Mouse (Mus musculus): ENCODE data around the gene Dbn1. TPM values are rescaled to one million over a fixed set of nuclear protein-coding genes. Genes with fewer than 3 reads are reported as not detected.

The Dbn1 gene
- polyA plus RNA-seq, 1 experiment from 2014 or later = 109 TPM

DNA sequence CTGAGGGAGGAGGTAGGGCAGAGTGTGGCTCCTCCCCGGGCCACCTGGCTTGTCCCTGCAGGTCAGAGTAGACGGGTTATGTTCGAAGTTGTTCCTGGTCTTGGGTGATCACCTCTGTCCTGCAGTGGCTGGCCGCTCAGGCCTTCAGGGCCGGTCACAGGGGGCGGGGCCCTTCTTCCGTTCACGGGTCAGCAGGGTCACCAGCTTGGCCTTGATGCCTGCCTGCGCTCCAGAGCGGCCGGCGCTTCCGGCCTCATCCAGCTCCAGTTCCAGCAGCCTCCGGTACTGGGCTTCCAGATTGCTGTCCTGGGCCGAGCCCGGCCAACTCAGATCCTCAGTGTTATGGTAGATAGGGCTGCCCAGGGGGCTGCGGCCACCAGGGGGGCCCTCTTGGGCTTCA is 35.4 kb upstream of the Dbn1 start:
- no peaks in the 10 kb centered on the region for H3K9me3 ChIP-seq
- H3K27ac ChIP-seq = no peak overlapping the region
- no peaks in the 10 kb centered on the region for H3K36me3 ChIP-seq
- no peak for ATAC-seq
- H3K4me2 ChIP-seq (replicated peaks) = no peak overlapping the region
- H3K4me1 ChIP-seq (replicated peaks) = no peaks in the 10 kb centered on the region; the same call in 1 of the 2 replicates
- H3K9ac ChIP-seq = no peak overlapping the region
- no peaks in the 10 kb centered on the region for H3K27me3 ChIP-seq (replicated peaks)
- WGBS = 61% methylated on average over 17 of the region's 17 CpGs
- no peak overlapping the region for H3K4me3 ChIP-seq (replicated peaks)

DNA sequence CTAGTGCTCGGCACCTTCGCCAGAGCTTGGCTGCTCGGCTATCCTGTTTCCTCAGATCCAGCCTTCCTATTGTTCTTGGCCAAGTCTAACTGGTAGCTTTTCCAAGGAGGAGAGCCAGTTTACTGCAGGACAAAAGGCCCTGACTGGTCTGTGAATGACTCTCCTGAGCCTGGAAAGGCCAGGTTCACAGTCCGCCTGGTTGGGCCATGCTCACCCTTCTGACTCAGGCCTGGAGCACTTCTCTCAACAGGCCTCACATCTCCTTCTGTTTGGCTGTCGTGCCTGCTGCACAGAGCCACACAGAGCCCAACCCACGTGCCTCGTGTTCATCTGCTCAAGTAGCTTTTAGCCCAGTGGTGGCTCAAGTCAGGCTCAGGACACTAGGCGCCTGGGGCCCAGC is 34.8 kb upstream of the Dbn1 start:
- H3K36me3 ChIP-seq = no peaks in the 10 kb centered on the region
- 68% methylated on average over 8 of the region's 8 CpGs for WGBS
- no peaks in the 10 kb centered on the region; the same call in 1 of the 2 replicates for H3K4me1 ChIP-seq (replicated peaks)
- ATAC-seq = no peak
- H3K27ac ChIP-seq = no peak overlapping the region
- H3K4me2 ChIP-seq (replicated peaks) = no peak overlapping the region
- H3K9me3 ChIP-seq = no peaks in the 10 kb centered on the region
- H3K4me3 ChIP-seq (replicated peaks) = no peak overlapping the region
- H3K27me3 ChIP-seq (replicated peaks) = no peaks in the 10 kb centered on the region
- H3K9ac ChIP-seq = no peak overlapping the region

DNA sequence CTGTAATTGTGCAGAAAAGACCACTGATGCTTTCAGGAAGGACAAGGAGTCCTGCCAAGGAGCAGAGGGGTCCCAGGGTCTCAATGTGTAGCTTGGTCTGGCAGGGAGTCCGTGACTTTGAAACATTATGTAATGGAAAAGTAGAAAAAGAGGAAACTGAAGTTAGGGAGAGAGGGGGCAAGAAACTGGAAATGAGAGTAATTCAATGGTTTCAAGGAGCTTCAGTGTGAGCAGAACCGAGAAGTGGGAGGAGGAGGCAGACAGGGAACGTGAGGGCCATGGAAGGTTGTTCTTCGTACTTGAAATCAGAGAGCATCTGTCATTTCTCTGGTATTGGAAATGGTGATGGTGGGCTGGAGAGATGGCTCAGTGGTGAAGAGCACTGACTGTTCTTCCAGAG is 31.7 kb upstream of the Dbn1 start:
- Histone ChIP-seq H3K4me1 (replicated peaks) (no peaks in the 10 kb centered on the region; the same call in 1 of the 2 replicates), H3K27ac (no peak overlapping the region), H3K9ac (no peak overlapping the region), H3K4me2 (replicated peaks) (no peak overlapping the region), H3K36me3 (no peaks in the 10 kb centered on the region), H3K9me3 (no peaks in the 10 kb centered on the region), H3K27me3 (replicated peaks) (no peaks in the 10 kb centered on the region), H3K4me3 (replicated peaks) (no peak overlapping the region)
- no peak for ATAC-seq
- 78% methylated on average over 4 of the region's 4 CpGs for WGBS

DNA sequence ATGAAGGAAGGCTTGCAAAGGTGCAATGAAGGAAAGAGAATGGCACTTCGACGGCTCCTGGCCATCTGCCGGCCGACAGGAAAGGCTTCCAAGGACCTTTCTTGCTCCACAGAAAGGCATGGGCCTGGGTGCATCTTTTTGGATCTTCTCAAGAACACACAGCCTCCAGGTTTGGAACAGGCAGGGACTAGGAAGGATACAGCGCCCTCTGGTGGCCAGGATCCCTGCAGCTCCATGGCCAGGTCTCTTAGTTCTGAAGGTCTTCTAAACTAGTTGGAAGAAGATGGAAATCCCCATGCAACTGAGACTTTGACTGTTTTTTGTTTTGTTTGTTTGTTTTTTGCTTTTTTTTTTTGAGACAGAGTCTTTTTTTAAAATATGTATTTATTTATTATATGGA is 29.0 kb upstream of the Dbn1 start:
- H3K4me1 ChIP-seq (replicated peaks) = peaks cover 5% of the 10 kb centered on the region
- H3K4me2 ChIP-seq (replicated peaks) = no peak overlapping the region
- no peaks in the 10 kb centered on the region for H3K36me3 ChIP-seq
- H3K4me3 ChIP-seq (replicated peaks) = no peak overlapping the region
- no peaks in the 10 kb centered on the region for H3K27me3 ChIP-seq (replicated peaks)
- ATAC-seq = no peak
- no peaks in the 10 kb centered on the region for H3K9me3 ChIP-seq
- no peak overlapping the region for H3K9ac ChIP-seq
- H3K27ac ChIP-seq = no peak overlapping the region
- 5% methylated on average over 5 of the region's 5 CpGs for WGBS

DNA sequence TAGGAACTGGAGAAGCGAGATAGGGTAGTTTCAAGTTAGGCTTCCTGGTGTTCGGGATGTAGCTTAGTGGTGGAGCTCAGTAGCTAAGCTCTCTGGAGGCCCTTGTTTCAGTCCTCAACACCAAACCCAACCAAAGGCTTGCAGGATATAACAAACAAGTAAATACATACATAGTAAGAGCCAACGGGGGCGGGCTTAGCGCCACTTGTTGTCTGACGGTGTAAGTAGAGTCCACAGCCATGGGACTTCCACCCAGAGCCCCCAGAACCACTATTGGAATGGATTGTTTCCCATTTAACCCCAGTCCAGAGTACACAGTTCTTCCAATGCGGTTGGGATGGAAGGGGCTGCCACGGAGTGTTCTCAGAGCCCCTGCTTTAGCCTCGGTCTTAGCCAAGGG is 25.9 kb upstream of the Dbn1 start:
- WGBS = 38% methylated on average over 9 of the region's 9 CpGs
- Histone ChIP-seq H3K4me3 (replicated peaks) (peak overlapping the region; percentile 72), H3K27ac (no peak overlapping the region), H3K4me2 (replicated peaks) (peak overlapping the region; percentile 81), H3K36me3 (0 out of 2 replicates have a peak, but pooled peaks cover 1% of the 10 kb centered on the region), H3K9ac (no peak overlapping the region), H3K27me3 (replicated peaks) (no peaks in the 10 kb centered on the region), H3K9me3 (no peaks in the 10 kb centered on the region), H3K4me1 (replicated peaks) (peaks cover 25% of the 10 kb centered on the region)
- no peak for ATAC-seq

DNA sequence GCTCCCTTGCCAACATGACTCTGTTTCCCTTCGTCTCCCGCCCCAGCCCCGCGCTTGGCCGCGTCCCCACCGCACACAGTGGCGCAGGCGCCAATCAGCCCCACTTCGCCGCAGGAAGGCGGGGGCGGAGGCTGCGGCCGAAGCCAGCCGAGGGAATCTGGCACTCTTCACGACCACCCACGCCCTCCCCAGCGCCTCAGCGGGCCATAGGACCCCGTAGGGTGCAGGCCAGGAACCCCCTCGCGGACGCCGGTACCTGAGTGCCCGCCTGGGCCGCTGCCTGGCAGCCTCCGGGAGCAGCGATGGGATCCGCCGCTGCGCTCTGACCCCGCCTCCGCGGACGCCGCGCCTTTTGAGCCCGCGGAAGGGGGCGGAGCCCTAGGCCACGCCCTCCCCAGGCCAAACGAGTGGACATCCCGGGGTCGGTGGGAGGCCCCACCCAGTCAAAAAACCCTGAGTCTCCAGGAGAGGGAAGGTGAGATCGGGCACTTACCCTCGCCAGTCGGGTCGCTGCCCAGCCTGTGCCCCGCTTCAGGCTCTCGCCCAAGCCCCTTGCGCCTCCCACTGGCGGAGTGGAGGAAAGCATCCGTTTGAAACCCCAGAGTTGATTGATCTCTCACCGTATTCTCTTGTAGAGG is 25.3 kb upstream of the Dbn1 start, which contains the start of gene Pdlim7:
Gene Pdlim7 (minus strand): TSS at position 566 of the 638 bp plus-strand sequence.
- under 1% methylated on average over 48 of the region's 55 CpGs for WGBS
- peak within 1 kb of the TSS; percentile 81 for H3K9ac ChIP-seq
- H3K36me3 ChIP-seq = peaks cover 6% of the 10 kb centered on the region; the same call in 1 of the 2 replicates
- peak within 1 kb of the TSS; percentile 72 for H3K4me3 ChIP-seq (replicated peaks)
- peak within 1 kb of the TSS; percentile 92 for H3K27ac ChIP-seq
- H3K9me3 ChIP-seq = no peaks in the 10 kb centered on the region
- H3K4me2 ChIP-seq (replicated peaks) = peak within 1 kb of the TSS; percentile 81
- peak; percentile 73 for ATAC-seq
- H3K4me1 ChIP-seq (replicated peaks) = peaks cover 25% of the 10 kb centered on the region
- no peaks in the 10 kb centered on the region for H3K27me3 ChIP-seq (replicated peaks)

DNA sequence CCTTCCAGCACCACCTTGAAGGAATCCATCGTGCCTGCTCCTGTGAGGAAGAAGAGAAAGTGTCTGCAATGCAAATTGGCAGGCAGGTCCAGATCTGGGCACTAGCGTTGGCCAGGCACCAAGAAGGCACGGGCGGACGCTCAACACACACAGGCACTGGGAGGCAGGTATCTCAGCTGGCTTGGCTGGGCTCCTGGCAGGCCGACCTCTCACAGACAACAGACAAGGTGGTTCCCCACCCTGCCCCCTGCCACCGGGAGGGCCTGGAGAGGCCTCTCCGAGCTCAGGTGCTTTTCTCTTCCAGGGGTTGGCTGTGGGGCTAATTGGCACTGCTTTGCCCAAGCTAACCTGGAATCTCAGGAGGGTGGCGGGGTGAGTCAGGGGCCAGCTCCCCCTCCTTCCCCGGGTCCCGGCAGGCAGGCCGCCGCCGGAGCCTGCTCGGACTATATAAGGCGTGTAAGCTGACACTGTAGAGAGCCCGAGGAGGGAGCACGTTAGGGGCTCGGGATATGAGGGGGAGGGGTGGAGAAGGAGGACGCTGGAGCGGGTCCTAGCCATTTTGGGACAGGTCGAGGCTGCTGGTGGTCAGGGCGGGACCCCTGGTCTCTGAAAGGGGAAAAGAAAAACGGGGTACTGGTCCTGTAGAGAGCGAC is 24.6 kb upstream of the Dbn1 start:
- peaks cover 25% of the 10 kb centered on the region for H3K4me1 ChIP-seq (replicated peaks)
- H3K27ac ChIP-seq = peak overlapping the region; percentile 92
- H3K9me3 ChIP-seq = no peaks in the 10 kb centered on the region
- H3K27me3 ChIP-seq (replicated peaks) = no peaks in the 10 kb centered on the region
- H3K4me2 ChIP-seq (replicated peaks) = peak overlapping the region; percentile 81
- peak; percentile 50 for ATAC-seq
- peak overlapping the region; percentile 81 for H3K9ac ChIP-seq
- H3K4me3 ChIP-seq (replicated peaks) = peak overlapping the region; percentile 72
- H3K36me3 ChIP-seq = peaks cover 9% of the 10 kb centered on the region; the same call in 1 of the 2 replicates
- WGBS = 4% methylated on average over 25 of the region's 25 CpGs

DNA sequence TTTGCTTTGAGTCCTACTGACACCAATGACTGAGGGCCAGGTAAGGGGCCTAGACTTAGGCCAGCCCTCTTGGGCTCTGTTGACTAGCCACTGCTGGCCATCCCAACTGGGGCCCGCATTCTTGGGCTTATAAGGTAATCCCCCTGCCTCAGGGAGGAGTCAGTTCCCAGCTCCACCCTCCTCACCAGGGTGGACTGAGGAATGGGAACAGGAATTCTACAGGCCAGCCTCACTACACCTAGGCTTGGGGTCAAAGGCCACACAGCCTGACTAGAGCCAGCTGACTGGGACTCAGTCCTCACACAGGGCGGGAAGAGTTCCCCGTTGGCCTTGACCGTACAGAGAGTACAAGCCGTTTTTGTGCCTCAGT is 23.6 kb upstream of the Dbn1 start:
- peak overlapping the region; percentile 81; the same call in 1 of the 2 replicates for H3K9ac ChIP-seq
- H3K4me1 ChIP-seq (replicated peaks) = peaks cover 25% of the 10 kb centered on the region
- peak; percentile 11 for ATAC-seq
- H3K36me3 ChIP-seq = peaks cover 9% of the 10 kb centered on the region; the same call in 1 of the 2 replicates
- no peaks in the 10 kb centered on the region for H3K9me3 ChIP-seq
- peak overlapping the region; percentile 72 for H3K4me3 ChIP-seq (replicated peaks)
- peak overlapping the region; percentile 81 for H3K4me2 ChIP-seq (replicated peaks)
- no peaks in the 10 kb centered on the region for H3K27me3 ChIP-seq (replicated peaks)
- WGBS = 19% methylated on average over 5 of the region's 5 CpGs
- H3K27ac ChIP-seq = peak overlapping the region; percentile 92

DNA sequence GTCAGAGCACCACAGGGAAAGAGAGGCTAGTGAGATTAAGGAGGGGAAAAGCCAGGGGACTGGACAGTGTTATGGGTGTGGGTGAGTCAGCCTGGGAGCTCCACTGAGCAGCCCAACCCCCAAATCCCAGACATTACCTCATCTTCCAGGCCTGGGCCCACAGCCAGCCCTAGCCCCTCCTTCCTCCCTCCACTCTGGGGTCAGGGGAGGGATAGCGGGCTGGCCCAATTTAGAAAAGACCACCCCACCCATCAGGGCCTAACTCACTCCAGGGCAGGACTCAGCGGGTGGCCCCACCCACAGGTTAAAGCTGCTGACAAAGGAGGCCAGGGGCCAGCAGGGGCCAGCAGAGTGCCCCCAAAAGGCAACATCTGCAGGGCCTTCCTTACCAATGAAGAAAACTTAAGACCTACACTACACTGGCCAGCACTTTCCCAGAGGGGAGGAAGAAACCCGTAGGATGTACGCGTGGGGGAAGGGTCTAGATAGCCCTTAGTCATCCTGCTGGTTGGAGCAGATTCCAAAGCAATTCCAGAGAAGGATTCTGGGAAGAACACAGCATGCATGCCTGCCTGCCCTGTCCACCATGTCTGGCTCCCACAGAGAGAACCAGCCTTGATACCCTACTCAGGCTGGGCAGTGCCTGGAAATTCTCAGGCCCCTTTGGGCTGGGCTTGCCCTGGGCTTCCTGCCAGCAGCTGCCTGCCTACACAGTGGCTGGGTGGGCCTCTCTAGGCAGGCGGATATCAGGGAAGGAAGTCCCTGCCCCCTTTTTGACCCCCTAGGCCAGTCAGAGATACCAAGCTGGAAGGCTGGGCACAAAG is 23.0 kb upstream of the Dbn1 start:
- Histone ChIP-seq H3K9ac (peak overlapping the region; percentile 81; the same call in 1 of the 2 replicates), H3K4me1 (replicated peaks) (peaks cover 25% of the 10 kb centered on the region), H3K27ac (peak overlapping the region; percentile 92), H3K4me3 (replicated peaks) (peak overlapping the region; percentile 72), H3K4me2 (replicated peaks) (peak overlapping the region; percentile 81), H3K9me3 (no peaks in the 10 kb centered on the region), H3K36me3 (peaks cover 15% of the 10 kb centered on the region), H3K27me3 (replicated peaks) (no peaks in the 10 kb centered on the region)
- peak; percentile 73 for ATAC-seq
- 7% methylated on average over 6 of the region's 6 CpGs for WGBS

DNA sequence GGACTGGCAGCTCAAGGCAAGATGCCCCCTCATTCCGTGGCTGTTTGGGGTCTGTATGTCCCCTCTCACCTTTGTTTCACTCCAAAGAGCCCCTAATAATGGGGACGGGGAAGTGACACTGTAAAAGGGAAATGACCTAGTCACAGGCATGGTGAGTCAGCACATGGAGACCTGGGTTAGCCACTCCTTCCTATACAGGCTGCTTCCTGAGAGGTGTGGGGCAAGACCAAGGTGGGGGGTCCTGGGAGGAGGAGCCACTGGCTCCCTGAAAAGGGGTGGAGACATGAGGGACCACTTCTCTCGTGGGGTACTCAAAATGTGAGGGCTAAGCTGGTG is 22.4 kb upstream of the Dbn1 start:
- Histone ChIP-seq H3K27me3 (replicated peaks) (no peaks in the 10 kb centered on the region), H3K36me3 (peaks cover 19% of the 10 kb centered on the region), H3K4me1 (replicated peaks) (peaks cover 25% of the 10 kb centered on the region), H3K9ac (no peak overlapping the region), H3K27ac (peak overlapping the region; percentile 92), H3K4me2 (replicated peaks) (peak overlapping the region; percentile 81), H3K4me3 (replicated peaks) (peak overlapping the region; percentile 72; the same call in 1 of the 2 replicates), H3K9me3 (no peaks in the 10 kb centered on the region)
- peak; percentile 18 for ATAC-seq
- WGBS = 25% methylated on average over 3 of the region's 3 CpGs

DNA sequence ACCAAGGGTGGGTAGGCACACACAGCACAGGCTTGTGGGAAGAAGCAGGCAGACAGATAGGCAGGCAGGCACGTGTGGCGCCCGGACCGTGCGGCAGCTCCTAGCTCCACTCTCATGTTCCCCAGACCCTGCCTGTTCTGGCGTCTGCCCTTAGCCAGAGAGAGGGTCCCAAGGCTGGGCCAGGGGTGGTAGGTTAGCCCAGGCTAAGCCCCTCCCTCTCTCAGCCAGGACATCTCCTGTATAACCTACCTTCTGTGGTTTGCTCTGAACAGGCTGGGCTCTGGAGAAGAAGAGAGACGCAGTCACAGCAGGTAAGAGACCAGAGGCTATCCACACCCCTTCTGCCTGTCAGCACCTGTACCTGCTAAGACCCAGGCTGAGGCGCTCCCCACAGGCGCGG is 20.6 kb upstream of the Dbn1 start:
- Histone ChIP-seq H3K9me3 (no peaks in the 10 kb centered on the region), H3K4me3 (replicated peaks) (no peak overlapping the region), H3K4me1 (replicated peaks) (peaks cover 25% of the 10 kb centered on the region), H3K27ac (no peak overlapping the region), H3K9ac (no peak overlapping the region), H3K4me2 (replicated peaks) (no peak overlapping the region), H3K36me3 (peaks cover 35% of the 10 kb centered on the region), H3K27me3 (replicated peaks) (no peaks in the 10 kb centered on the region)
- WGBS = 89% methylated on average over 10 of the region's 10 CpGs
- no peak for ATAC-seq

DNA sequence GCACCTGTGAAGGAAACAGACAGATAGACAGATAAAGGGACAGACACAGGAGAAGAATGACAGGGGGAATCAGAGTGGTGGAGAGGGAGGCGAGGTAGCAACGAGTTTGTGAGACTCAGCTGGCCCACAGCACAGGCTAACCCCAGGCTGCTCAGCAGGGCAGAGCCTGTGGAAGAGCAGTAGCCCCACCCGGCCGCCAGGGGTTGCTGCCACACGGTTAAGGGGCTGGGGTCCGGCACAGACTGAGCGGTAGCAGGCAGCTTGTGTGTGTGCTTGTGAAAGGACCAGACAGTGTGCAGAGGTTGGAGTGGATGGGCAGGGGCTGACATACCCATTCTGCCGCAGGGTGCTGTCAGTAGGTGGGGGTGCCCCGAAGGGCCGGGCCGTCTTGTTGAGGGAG is 20.0 kb upstream of the Dbn1 start:
- Histone ChIP-seq H3K36me3 (peaks cover 41% of the 10 kb centered on the region), H3K9me3 (no peaks in the 10 kb centered on the region), H3K4me2 (replicated peaks) (no peak overlapping the region), H3K9ac (no peak overlapping the region), H3K4me3 (replicated peaks) (no peak overlapping the region), H3K4me1 (replicated peaks) (peaks cover 25% of the 10 kb centered on the region), H3K27ac (no peak overlapping the region), H3K27me3 (replicated peaks) (no peaks in the 10 kb centered on the region)
- 65% methylated on average over 11 of the region's 11 CpGs for WGBS
- no peak for ATAC-seq

Data from intestine, embryonic 15.5 days (tissue).